Mouse (Mus musculus): ENCODE results near the gene Lrrc29.

DNA sequence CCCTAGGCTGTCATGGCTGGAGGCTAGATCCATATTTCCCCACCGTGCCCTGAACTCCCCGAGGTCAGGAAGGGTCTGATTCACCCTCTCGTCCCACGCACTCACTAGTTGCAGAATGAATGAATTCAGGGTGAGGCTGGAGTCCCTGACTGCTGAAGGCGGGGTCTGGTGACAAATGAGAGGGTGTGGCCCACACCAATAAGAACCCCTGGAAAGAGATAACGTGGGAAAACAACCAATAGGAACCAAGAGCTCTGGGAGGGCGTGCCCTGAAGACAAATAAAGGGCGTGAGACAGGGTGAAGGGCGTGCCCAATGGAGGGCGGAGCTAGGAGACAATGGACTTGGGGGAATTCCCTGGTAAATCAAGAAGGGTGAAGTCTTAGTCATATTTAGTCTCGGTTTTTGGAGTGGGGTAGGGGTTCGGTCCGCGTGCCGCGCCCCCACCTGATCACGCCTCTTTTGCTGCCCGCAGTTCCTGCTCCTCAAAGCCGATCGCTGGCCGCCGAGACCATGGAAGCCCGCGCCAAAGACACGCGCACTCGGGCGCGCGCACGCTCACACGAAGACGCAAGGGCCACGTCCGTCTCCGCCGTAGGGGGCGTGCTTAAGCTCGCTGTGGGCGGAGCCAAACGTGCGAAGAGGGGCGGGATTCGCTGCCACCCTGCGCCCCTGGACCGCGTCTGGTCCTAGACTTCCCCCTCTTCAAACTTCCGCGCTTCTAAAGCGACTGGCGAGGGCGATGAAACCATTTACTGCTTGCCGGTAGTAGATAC is 36.9 kb downstream of the Lrrc29 start:
- TF ChIP-seq CTCF (IDR thresholded peaks at IDR 0.05; ENCODE audit: control insufficient read depth, insufficient read depth, insufficient replicate concordance, low read depth, low read length) (no peak), POLR2A (IDR thresholded peaks at IDR 0.05; ENCODE audit: control insufficient read depth, low read depth, low read length) (no peak; the same call in none of the 2 replicates)

Data from testis, adult 2 months (tissue).